In genomic region chr14:54999868-55000267, GRCm38 (mm10) we compare ENCODE assay signal across 29 mouse cellular contexts. TPM values are rescaled to one million over a fixed set of nuclear protein-coding genes. Genes with fewer than 3 reads are reported as not detected.
DNase-seq lines count a peak whose midpoint lies in the region; ATAC-seq and TF ChIP-seq lines count a peak whose summit lies in the region.
"Not testable (repeated sequence)": the region's sequence is repeated elsewhere in the genome, so short reads cannot be mapped to it uniquely, and the experiment has no call there.
"Had no signal": no experiment of that assay in that cellular context is flagged by ENCODE, and none has a peak within 500 bp of the region (broad histone marks: within the 10 kb centered on the region; RNA-seq: fewer than 3 reads in every experiment).

No protein-coding gene starts in this region.

- not testable (repeated sequence) for H3K27me3 ChIP-seq in forebrain, postnatal 0 days (ENCODE audit: insufficient read depth, low read length); heart, embryonic 16.5 days (ENCODE audit: control insufficient read depth, insufficient read depth, low read length); intestine, postnatal 0 days (replicated peaks; ENCODE audit: control insufficient read depth, insufficient read depth, low read length); midbrain, embryonic 14.5 days (ENCODE audit: control insufficient read depth, insufficient read depth, low read length)

- not testable (repeated sequence) for H3K4me2 ChIP-seq in forebrain, postnatal 0 days (ENCODE audit: low read depth); heart, embryonic 16.5 days (ENCODE audit: low read depth, low read length); intestine, postnatal 0 days (replicated peaks; ENCODE audit: low read depth); midbrain, embryonic 14.5 days (ENCODE audit: low read length)

- not testable (repeated sequence) for H3K4me3 ChIP-seq in forebrain, postnatal 0 days (ENCODE audit: low read depth, low read length); heart, embryonic 16.5 days (ENCODE audit: low read length); intestine, postnatal 0 days (ENCODE audit: low read depth, low read length); left cerebral cortex, adult 2 months; midbrain, embryonic 14.5 days (replicated peaks; ENCODE audit: low read depth, low read length)

- H3K27ac ChIP-seq in forebrain, postnatal 0 days (ENCODE audit: low read depth, low read length); intestine, postnatal 0 days (ENCODE audit: low read depth, low read length); left cerebral cortex, adult 2 months; midbrain, embryonic 14.5 days (replicated peaks; ENCODE audit: low read depth, low read length): not testable (repeated sequence)
- 0 out of 2 replicates have a peak overlapping the region, but pooled peaks have one; percentile 1 for H3K27ac ChIP-seq in heart, embryonic 16.5 days (ENCODE audit: low read length)

- whole genome bisulfite sequencing in forebrain, postnatal 0 days = 66% methylated on average over 5 of the region's 5 CpGs
- 75% methylated on average over 5 of the region's 5 CpGs for WGBS in heart, embryonic 16.5 days
- WGBS in intestine, postnatal 0 days = 76% methylated on average over 5 of the region's 5 CpGs
- 80% methylated on average over 5 of the region's 5 CpGs for WGBS in midbrain, embryonic 14.5 days

- not testable (repeated sequence) for H3K9me3 ChIP-seq in forebrain, postnatal 0 days (ENCODE audit: low read length); heart, embryonic 16.5 days (replicated peaks; ENCODE audit: control insufficient read depth, low read length); intestine, postnatal 0 days (ENCODE audit: control insufficient read depth); midbrain, embryonic 14.5 days (ENCODE audit: control insufficient read depth, low read length)

- peaks cover 19% of the 10 kb centered on the region for H3K4me1 ChIP-seq in forebrain, postnatal 0 days (ENCODE audit: insufficient read depth)
- H3K4me1 ChIP-seq in heart, embryonic 16.5 days (ENCODE audit: control insufficient read depth, insufficient read depth, low read length) = peaks cover 58% of the 10 kb centered on the region
- not testable (repeated sequence) for H3K4me1 ChIP-seq in intestine, postnatal 0 days (replicated peaks; ENCODE audit: control insufficient read depth, insufficient read depth, low read length)
- H3K4me1 ChIP-seq in midbrain, embryonic 14.5 days (ENCODE audit: control insufficient read depth, insufficient read depth, low read length) = peaks cover 30% of the 10 kb centered on the region

- peak; percentile 61 for TF ChIP-seq CTCF in forebrain, postnatal 0 days (IDR thresholded peaks at IDR 0.05; ENCODE audit: low read depth)
- TF ChIP-seq CTCF in intestine, postnatal 0 days (IDR thresholded peaks at IDR 0.05; ENCODE audit: low read depth) = peak; percentile 40; the same call in 1 of the 2 replicates
- peak; percentile 24; the same call in 1 of the 2 replicates for TF ChIP-seq CTCF in left cerebral cortex, adult 2 months (IDR thresholded peaks at IDR 0.05)

- not testable (repeated sequence) for ATAC-seq in forebrain, postnatal 0 days; heart, embryonic 16.5 days (replicated peaks; ENCODE audit: extremely low read depth, insufficient read depth, low FRiP score); intestine, postnatal 0 days; midbrain, embryonic 14.5 days (ENCODE audit: low FRiP score, low TSS enrichment)

- not testable (repeated sequence) for H3K36me3 ChIP-seq in forebrain, postnatal 0 days (ENCODE audit: insufficient read depth); heart, embryonic 16.5 days (ENCODE audit: control insufficient read depth, insufficient read depth); intestine, postnatal 0 days (ENCODE audit: control insufficient read depth, insufficient read depth); midbrain, embryonic 14.5 days (ENCODE audit: control insufficient read depth, insufficient read depth, low read length)

- not testable (repeated sequence) for H3K9ac ChIP-seq in forebrain, postnatal 0 days; heart, embryonic 16.5 days (ENCODE audit: low read length); intestine, postnatal 0 days (ENCODE audit: low read depth, low read length); midbrain, embryonic 14.5 days (replicated peaks; ENCODE audit: low read length)

- DNase-seq in forebrain, postnatal 0 days = peak; percentile 53
- not testable (repeated sequence) for DNase-seq in left cerebral cortex, adult 2 months (ENCODE audit: extremely low spot score in 1 of 2, low spot score in 2 of 2)
- peak; percentile 48 for DNase-seq in midbrain, embryonic 14.5 days

- intact Hi-C loops in left cerebral cortex, adult 2 months (cut with DNase I) = loop anchor here (5.0 kb wide), 1 partner anchor 33 kb away; the partner anchor contains the start of gene Myh6

RNA-seq across cellular contexts. Expression of gene Myh7, which starts 5.4 kb away (rescaled TPM):
- 8.5 and 9.3 TPM in 2 replicates for total RNA-seq in forebrain, postnatal 0 days (2014; rRNA removed)
- 8.8 and 9.6 TPM in 2 replicates for polyA plus RNA-seq in forebrain, postnatal 0 days (2015; fragmentation: Nextera tagmentation; extraction: Ambion mirVana)
- 6,075 and 6,619 TPM in 2 replicates for polyA plus RNA-seq in heart, embryonic 16.5 days (2015; fragmentation: Nextera tagmentation; extraction: Ambion mirVana)
- 3.9 and 5.6 TPM in 2 replicates for polyA plus RNA-seq in intestine, postnatal 0 days (2015; fragmentation: Nextera tagmentation; extraction: Ambion mirVana)
- total RNA-seq in left cerebral cortex, adult 2 months (2021) = 10 to 100 TPM; 22.1 to 24.2 TPM
- polyA plus RNA-seq in midbrain, embryonic 14.5 days (2014; fragmentation: Nextera tagmentation; extraction: Ambion mirVana) = 5.4 and 7.7 TPM in 2 replicates
- polyA plus RNA-seq: inflammation-experienced regulatory T-cells, adult 6 months had no signal

RNA-seq across cellular contexts. Expression of gene Ngdn, which starts 15.4 kb away (rescaled TPM):
- 24.2 and 36.8 TPM in 2 replicates for total RNA-seq in forebrain, postnatal 0 days (2014; rRNA removed)
- polyA plus RNA-seq in forebrain, postnatal 0 days (2015; fragmentation: Nextera tagmentation; extraction: Ambion mirVana) = 47.9 and 51.3 TPM in 2 replicates
- 63.3 and 68.1 TPM in 2 replicates for polyA plus RNA-seq in heart, embryonic 16.5 days (2015; fragmentation: Nextera tagmentation; extraction: Ambion mirVana)
- polyA plus RNA-seq in intestine, postnatal 0 days (2015; fragmentation: Nextera tagmentation; extraction: Ambion mirVana) = 69.4 and 77.9 TPM in 2 replicates
- 10 to 100 TPM; 26.7 to 30.7 TPM for total RNA-seq in left cerebral cortex, adult 2 months (2021)
- polyA plus RNA-seq in midbrain, embryonic 14.5 days (2014; fragmentation: Nextera tagmentation; extraction: Ambion mirVana) = 51.7 and 54.3 TPM in 2 replicates

RNA-seq across cellular contexts. Expression of gene Gm17428, which starts 23.1 kb away (rescaled TPM):
- total RNA-seq in forebrain, postnatal 0 days (2014; rRNA removed) = not detected in 2 replicates
- not detected in 2 replicates for polyA plus RNA-seq in forebrain, postnatal 0 days (2015; fragmentation: Nextera tagmentation; extraction: Ambion mirVana)
- not detected in 2 replicates for polyA plus RNA-seq in heart, embryonic 16.5 days (2015; fragmentation: Nextera tagmentation; extraction: Ambion mirVana)
- polyA plus RNA-seq in intestine, postnatal 0 days (2015; fragmentation: Nextera tagmentation; extraction: Ambion mirVana) = not detected in 2 replicates
- not detected for total RNA-seq in left cerebral cortex, adult 2 months (2021)
- polyA plus RNA-seq in midbrain, embryonic 14.5 days (2014; fragmentation: Nextera tagmentation; extraction: Ambion mirVana) = not detected in 2 replicates
- total RNA-seq: adrenal gland, adult 18-20 months; adrenal gland, postnatal 10 days; adrenal gland, postnatal 36 days; CH12.LX; G1E; gastrocnemius, adult 2 months; gastrocnemius, postnatal 14 days; gastrocnemius, postnatal 4 days; heart, adult 8-10 months; heart, postnatal 10 days; heart, postnatal 36 days had no signal
- polyA plus RNA-seq: embryonic facial prominence, embryonic 11.5 days; embryonic facial prominence, embryonic 14.5 days; forebrain, embryonic 10.5 days; forebrain, embryonic 13.5 days; forebrain, embryonic 16.5 days; frontal cortex, adult 2 months; G1E; heart, embryonic 12.5 days; hindbrain, embryonic 10.5 days; hindbrain, embryonic 13.5 days; hindbrain, embryonic 16.5 days; inflammation-experienced regulatory T-cells, adult 6 months; intestine, embryonic 16.5 days; Patski had no signal

RNA-seq across cellular contexts. Expression of gene Myh6, which starts 33.1 kb away (rescaled TPM):
- total RNA-seq in forebrain, postnatal 0 days (2014; rRNA removed) = 0.23 and 5.8 TPM in 2 replicates
- polyA plus RNA-seq in forebrain, postnatal 0 days (2015; fragmentation: Nextera tagmentation; extraction: Ambion mirVana) = 2.3 and 2.5 TPM in 2 replicates
- 2,302 and 2,585 TPM in 2 replicates for polyA plus RNA-seq in heart, embryonic 16.5 days (2015; fragmentation: Nextera tagmentation; extraction: Ambion mirVana)
- polyA plus RNA-seq in intestine, postnatal 0 days (2015; fragmentation: Nextera tagmentation; extraction: Ambion mirVana) = 0.53 TPM in 1 of 2 replicates, not detected in the other
- 10 to 100 TPM in 1 of 2 experiments, 1 to 10 TPM in 1; 6.0 to 10.9 TPM for total RNA-seq in left cerebral cortex, adult 2 months (2021)
- 0.98 and 1.7 TPM in 2 replicates for polyA plus RNA-seq in midbrain, embryonic 14.5 days (2014; fragmentation: Nextera tagmentation; extraction: Ambion mirVana)
- total RNA-seq: adrenal gland, postnatal 36 days had no signal
- polyA plus RNA-seq: inflammation-experienced regulatory T-cells, adult 6 months had no signal

Comparison
In these comparisons a context has a peak if more than half of its experiments do, and no peak if none do; other contexts are left out.
1. RNA of gene Myh7, which starts 5.4 kb away (polyA plus RNA-seq): 6,075 to 6,619 TPM in heart, embryonic 16.5 days; 8.8 to 9.6 TPM in forebrain, postnatal 0 days, 5.4 to 7.7 TPM in midbrain, embryonic 14.5 days and 3.9 to 5.6 TPM in intestine, postnatal 0 days; every median in the first group is over 100 times any median in the second.
2. Peak in every context shown above with its lines, with median percentiles within 50 percentile points of each other: CTCF ChIP-seq.